Mouse (Mus musculus): Measurements from ENCODE around the gene Anp32e.
"Not testable (repeated sequence)": the region's sequence is repeated elsewhere in the genome, so short reads cannot be mapped to it uniquely, and the experiment has no call there.

GRCm38 (mm10) chr3:95923429-95923828, 5.6 kb upstream of the Anp32e start:
- not testable (repeated sequence) for TF ChIP-seq GATA2 (IDR thresholded peaks at IDR 0.05; ENCODE audit: borderline replicate concordance, low read depth, low read length); CTCF (IDR thresholded peaks at IDR 0.05; ENCODE audit: low read depth, low read length); POLR2AphosphoS5 (IDR thresholded peaks at IDR 0.05; ENCODE audit: insufficient replicate concordance, low read depth, low read length); GATA1 (IDR thresholded peaks at IDR 0.05; ENCODE audit: borderline replicate concordance, low read length); TAL1 (conservative IDR thresholded peaks at IDR 0.05; ENCODE audit: low read depth, low read length)
